Mouse (Mus musculus) spleen, postnatal 10 days (tissue): ENCODE measurements around the gene Slc16a6.

Experiments used
- DNase-seq, 2 experiments: peaks; one replicate each; pipeline ENCODE4 v3.0.0; 2021 to 2022; ENCODE audit warnings: low spot score in 2 of 2

Slc16a6 gene

DNA sequence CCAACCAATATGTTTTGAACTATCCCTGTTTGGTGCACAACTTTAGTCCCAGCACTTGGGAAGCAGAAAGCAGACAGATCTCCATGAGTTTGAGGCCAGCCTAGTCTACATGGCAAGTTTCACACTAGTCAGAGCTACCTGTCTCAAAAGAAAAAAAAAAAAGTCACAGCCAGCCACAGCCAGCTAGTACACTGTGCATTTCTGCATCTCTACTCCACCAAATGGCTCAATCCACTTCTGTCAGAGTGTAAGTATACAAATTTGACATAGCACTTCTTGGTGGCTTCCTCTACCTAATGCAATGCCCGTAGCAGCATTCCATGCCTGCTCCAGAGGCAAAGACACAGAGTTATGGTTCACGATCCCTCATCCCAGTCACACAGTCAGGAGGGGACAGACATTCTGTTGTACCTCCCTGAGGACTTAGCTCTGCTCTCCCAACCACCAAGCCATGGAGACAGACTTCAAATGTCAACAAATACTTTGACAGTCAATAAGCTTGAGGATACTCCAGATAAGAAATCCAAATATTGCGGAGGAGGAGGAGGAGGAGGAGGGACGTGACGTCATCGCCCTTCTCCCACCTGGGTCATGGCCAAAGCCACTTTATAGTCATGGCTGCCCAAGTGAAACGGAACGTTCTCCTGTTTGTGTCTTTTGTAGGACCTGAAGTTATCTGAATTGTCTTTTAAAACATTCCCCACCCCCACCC is 56.5 kb downstream of the Slc16a6 start:
- DNase-seq = no peak

DNA sequence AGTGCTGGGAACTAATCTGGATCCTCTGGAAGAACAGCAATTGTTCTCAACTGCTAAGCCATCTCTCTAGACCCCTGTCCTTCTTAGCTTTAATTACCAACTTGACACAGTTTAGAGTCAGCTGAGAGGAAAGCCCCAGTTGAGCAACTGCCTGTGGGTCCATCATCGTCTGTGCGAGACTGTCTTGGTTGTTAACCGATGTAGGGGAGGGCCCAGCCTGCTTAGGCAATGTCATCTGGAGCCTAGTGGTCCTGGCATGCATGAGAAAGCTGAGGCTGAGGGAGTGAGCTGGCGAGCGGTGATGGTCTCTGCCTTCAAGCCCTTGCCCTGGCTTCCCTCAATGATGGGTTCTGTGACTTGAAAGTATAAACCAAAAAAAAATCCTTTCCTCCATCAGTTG is 58.6 kb downstream of the Slc16a6 start:
- no peak for DNase-seq

DNA sequence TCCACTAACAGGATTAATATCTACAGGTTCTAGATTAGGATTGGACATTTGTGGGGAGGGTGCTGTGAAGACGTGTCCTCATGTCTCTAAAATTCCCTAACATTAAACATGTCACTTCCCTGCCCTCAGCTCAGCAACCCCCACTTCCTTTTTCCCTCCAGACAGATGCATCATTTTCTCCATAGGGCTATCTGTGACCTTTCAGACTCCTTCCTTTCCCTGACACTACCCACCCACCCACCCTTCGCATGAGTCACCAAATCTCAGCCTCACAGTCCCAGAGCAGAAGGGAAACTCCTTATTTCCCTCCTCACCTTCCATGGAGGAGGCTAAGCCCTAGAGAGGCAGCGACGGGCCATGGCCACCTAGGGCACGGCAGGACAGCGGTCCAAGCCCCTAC is 59.8 kb downstream of the Slc16a6 start, which contains the start of gene 9930022D16Rik:
Gene 9930022D16Rik, plus strand, starts transcription at position 301 of the 400 bp plus-strand sequence.
- DNase-seq = no peak

DNA sequence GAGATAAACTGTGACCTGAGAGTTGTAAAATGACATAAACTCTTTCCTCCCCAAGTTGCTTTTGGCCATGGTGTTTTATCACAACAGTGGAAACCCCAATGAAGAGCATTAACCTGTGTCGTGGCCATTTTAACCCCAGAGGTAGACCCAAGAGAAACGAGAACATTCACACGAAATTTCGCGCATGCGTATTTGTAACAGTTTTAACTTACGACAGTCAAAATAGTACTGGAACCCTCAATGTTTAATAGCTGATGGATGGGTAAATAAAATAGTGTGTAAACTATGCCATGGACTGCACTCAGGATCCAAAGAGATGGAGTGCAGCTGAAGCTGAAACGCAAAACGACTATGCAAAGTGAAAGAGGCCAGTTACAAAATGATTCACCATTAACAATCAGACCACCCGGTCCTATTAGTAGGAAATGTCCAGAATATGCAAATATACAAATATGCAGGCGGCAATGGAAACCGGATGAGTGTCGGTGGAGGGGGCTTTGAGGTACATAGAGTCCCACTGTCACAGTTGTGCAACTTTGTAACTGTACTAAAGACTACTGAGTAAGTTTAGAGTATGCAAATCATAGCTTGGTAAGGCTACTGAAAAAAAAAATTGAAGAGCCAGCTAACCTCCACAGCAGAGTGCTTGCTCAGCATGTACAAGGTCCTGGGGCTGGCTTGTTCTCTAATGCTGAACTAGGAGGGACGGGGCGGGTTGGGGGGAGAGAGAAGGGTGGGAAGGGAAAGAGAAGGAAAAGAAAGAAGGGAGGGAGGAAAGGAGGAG is 63.0 kb downstream of the Slc16a6 start:
- DNase-seq = no peak

DNA sequence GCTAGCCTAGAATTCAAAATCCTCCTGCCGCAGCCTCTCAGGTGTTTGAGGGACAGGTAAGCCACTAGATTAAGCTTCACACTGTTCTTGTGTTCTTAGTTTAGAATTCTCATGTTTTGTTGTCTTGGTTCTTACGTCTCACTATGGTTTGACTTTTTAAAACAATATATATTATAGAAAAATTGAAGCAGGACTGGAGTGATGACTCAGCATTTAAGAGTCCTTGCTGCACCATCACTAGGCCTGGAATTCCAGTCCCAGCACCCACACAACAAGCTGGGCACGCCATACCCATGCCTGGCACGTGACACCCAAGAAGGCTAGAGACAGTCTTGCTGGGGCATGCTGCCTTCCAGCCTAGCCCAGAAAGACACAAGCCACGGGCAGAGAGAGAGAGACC is 67.0 kb downstream of the Slc16a6 start:
- no peak for DNase-seq
